Mouse (Mus musculus) lung, postnatal 0 days (tissue): Measurements from ENCODE around the gene Lrrc2. TPM values are rescaled to one million over a fixed set of nuclear protein-coding genes. Genes with fewer than 3 reads are reported as not detected.

Experiments used
- ATAC-seq: fragments of 200-750 bp; cut with Nextera tagmentation; 2 replicates; pipeline ENCODE4 v1.8.0; 2017; ENCODE audit warnings: moderate library complexity
- DNase-seq: peaks from one replicate; pipeline ENCODE4 v3.0.0-alpha.2; 2016; ENCODE audit warnings: low spot score
- H3K27ac ChIP-seq: fragments of 300-500 bp; sonication (generic); 2 replicates; pipeline ENCODE4 v1.5.1; 2014; ENCODE audit warnings: antibody characterized with exemption, mild to moderate bottlenecking, low read length, mixed read lengths
- H3K27me3 ChIP-seq: fragments of 300-500 bp; sonication (generic); replicated peaks from 2 replicates; pipeline ENCODE4 v1.6.1; 2014; ENCODE audit warnings: low read length, mixed read lengths; ENCODE audit not compliant: insufficient read depth
- H3K36me3 ChIP-seq: fragments of 300-500 bp; sonication (generic); 2 replicates; pipeline ENCODE4 v1.6.1; 2014; ENCODE audit warnings: low read length, mixed read lengths; ENCODE audit not compliant: insufficient read depth
- H3K4me1 ChIP-seq: fragments of 300-500 bp; sonication (generic); 2 replicates; pipeline ENCODE4 v1.6.1; 2014; ENCODE audit warnings: antibody characterized with exemption, low read depth, low read length, mixed read lengths; ENCODE audit not compliant: insufficient read depth
- H3K4me2 ChIP-seq: fragments of 300-500 bp; sonication (generic); replicated peaks from 2 replicates; pipeline ENCODE4 v1.6.1; 2014; ENCODE audit warnings: low read depth, mild to moderate bottlenecking, low read length, moderate library complexity, mixed read lengths
- H3K4me3 ChIP-seq: fragments of 300-500 bp; sonication (generic); 2 replicates; pipeline ENCODE4 v1.5.1; 2014; ENCODE audit warnings: low read depth, low read length
- H3K9ac ChIP-seq: fragments of 300-500 bp; sonication (generic); replicated peaks from 2 replicates; pipeline ENCODE4 v1.6.1; 2014; ENCODE audit warnings: low read depth, mild to moderate bottlenecking
- H3K9me3 ChIP-seq: fragments of 300-500 bp; sonication (generic); 2 replicates; pipeline ENCODE4 v1.6.1; 2016; ENCODE audit warnings: low read length, mixed read lengths
- CTCF ChIP-seq: IDR thresholded peaks from 2 replicates; pipeline ENCODE4 v1.5.1; 2016; ENCODE audit warnings: antibody characterized with exemption, mild to moderate bottlenecking
- EP300 ChIP-seq: IDR thresholded peaks from 2 replicates; pipeline ENCODE4 v1.6.1; 2016; ENCODE audit warnings: antibody characterized with exemption, mild to moderate bottlenecking, control low read depth
- WGBS: fragments of 180-500 bp; shearing (Covaris S2); extraction: QIAGEN DNeasy Blood & Tissue Kit; methylation state at CpG from one replicate; pipeline ENCODE4 v1.1.7; 2014; 5-methylcytosine and 5-hydroxymethylcytosine counted together
- polyA plus RNA-seq: library from polyadenylated mRNA; unstranded; fragments of >200 nt; fragmentation: Nextera tagmentation; extraction: Ambion mirVana; gene quantifications from 2 replicates; pipeline ENCODE4 v1.2.1, GENCODE M21; 2015

Gene Lrrc2
- polyA plus RNA-seq, 1 experiment from 2014 or later: 1.6 TPM

- Histone ChIP-seq H3K4me1 (no peaks in the 10 kb centered on the region), H3K36me3 (no peaks in the 10 kb centered on the region), H3K9me3 (no peaks in the 10 kb centered on the region), H3K27me3 (peaks cover 20% of the 10 kb centered on the region; the same call in 1 of the 2 replicates), H3K27ac (no peak overlapping the region), H3K9ac (no peak overlapping the region), H3K4me2 (no peak overlapping the region), H3K4me3 (no peak overlapping the region)
- no peak for TF ChIP-seq EP300
- TF ChIP-seq CTCF: no peak
- ATAC-seq: no peak
- DNase-seq: no peak
- 31% methylated on average over 20 of the region's 20 CpGs for WGBS
Measured at GRCm38 (mm10) chr9:110946548-110947044, 4.7 kb upstream of the Lrrc2 start.

- H3K9ac ChIP-seq: no peak overlapping the region
- peaks cover 20% of the 10 kb centered on the region; the same call in 1 of the 2 replicates for H3K27me3 ChIP-seq
- ATAC-seq (no peak), DNase-seq (no peak)
- no peaks in the 10 kb centered on the region for H3K4me1 ChIP-seq
- no peaks in the 10 kb centered on the region for H3K36me3 ChIP-seq
- no peak overlapping the region for H3K4me3 ChIP-seq
- TF ChIP-seq EP300 (no peak), CTCF (no peak)
- no peaks in the 10 kb centered on the region for H3K9me3 ChIP-seq
- H3K27ac ChIP-seq: no peak overlapping the region
- H3K4me2 ChIP-seq: no peak overlapping the region
- 28% methylated on average over 6 of the region's 6 CpGs for WGBS
Measured at GRCm38 (mm10) chr9:110947261-110947661, 4.1 kb upstream of the Lrrc2 start.

- TF ChIP-seq EP300 (no peak), CTCF (no peak)
- H3K4me2 ChIP-seq: no peak overlapping the region
- peaks cover 20% of the 10 kb centered on the region; the same call in 1 of the 2 replicates for H3K27me3 ChIP-seq
- WGBS: 58% methylated on average over 6 of the region's 6 CpGs
- no peak overlapping the region for H3K27ac ChIP-seq
- H3K4me1 ChIP-seq: no peaks in the 10 kb centered on the region
- H3K36me3 ChIP-seq: no peaks in the 10 kb centered on the region
- no peak for ATAC-seq
- DNase-seq: no peak
- H3K9ac ChIP-seq: no peak overlapping the region
- no peaks in the 10 kb centered on the region for H3K9me3 ChIP-seq
- H3K4me3 ChIP-seq: no peak overlapping the region
Measured at GRCm38 (mm10) chr9:110947900-110948299, 3.4 kb upstream of the Lrrc2 start.

- no peaks in the 10 kb centered on the region for H3K36me3 ChIP-seq
- no peak for DNase-seq
- peaks cover 5% of the 10 kb centered on the region; the same call in 1 of the 2 replicates for H3K4me1 ChIP-seq
- TF ChIP-seq CTCF (no peak), EP300 (no peak)
- no peak overlapping the region for H3K4me2 ChIP-seq
- H3K27me3 ChIP-seq: peaks cover 24% of the 10 kb centered on the region; the same call in 1 of the 2 replicates
- WGBS: 50% methylated on average over 8 of the region's 8 CpGs
- H3K4me3 ChIP-seq: no peak overlapping the region
- no peaks in the 10 kb centered on the region for H3K9me3 ChIP-seq
- H3K9ac ChIP-seq: no peak overlapping the region
- H3K27ac ChIP-seq: no peak overlapping the region
- no peak for ATAC-seq
Measured at GRCm38 (mm10) chr9:110948813-110949310, 2.5 kb upstream of the Lrrc2 start.

- no peaks in the 10 kb centered on the region for H3K9me3 ChIP-seq
- WGBS: 94% methylated on average over 3 of the region's 3 CpGs
- no peak for ATAC-seq
- no peak overlapping the region for H3K4me2 ChIP-seq
- H3K9ac ChIP-seq: no peak overlapping the region
- DNase-seq: no peak
- no peaks in the 10 kb centered on the region for H3K36me3 ChIP-seq
- peaks cover 7% of the 10 kb centered on the region; the same call in 1 of the 2 replicates for H3K4me1 ChIP-seq
- H3K4me3 ChIP-seq: no peak overlapping the region
- H3K27ac ChIP-seq: no peak overlapping the region
- H3K27me3 ChIP-seq: peaks cover 14% of the 10 kb centered on the region; the same call in 1 of the 2 replicates
- TF ChIP-seq EP300 (no peak), CTCF (no peak)
Measured at GRCm38 (mm10) chr9:110950109-110950508, 1.2 kb upstream of the Lrrc2 start.

GRCm38 (mm10) chr9:110951866-110952265 lies 521 bp downstream of the Lrrc2 start:
- no peak overlapping the region for H3K9ac ChIP-seq
- H3K27me3 ChIP-seq: 0 out of 2 replicates have a peak, but pooled peaks cover 5% of the 10 kb centered on the region
- no peaks in the 10 kb centered on the region for H3K9me3 ChIP-seq
- H3K36me3 ChIP-seq: no peaks in the 10 kb centered on the region
- DNase-seq: no peak
- H3K4me3 ChIP-seq: no peak overlapping the region
- no peak for TF ChIP-seq CTCF
- no peak for TF ChIP-seq EP300
- H3K4me2 ChIP-seq: no peak overlapping the region
- WGBS: 90% methylated on average over 13 of the region's 13 CpGs
- no peak overlapping the region for H3K27ac ChIP-seq
- no peak for ATAC-seq
- peaks cover 7% of the 10 kb centered on the region; the same call in 1 of the 2 replicates for H3K4me1 ChIP-seq
